Mouse (Mus musculus): ENCODE results near the gene Ccdc30. TPM values are rescaled to one million over a fixed set of nuclear protein-coding genes. Genes with fewer than 3 reads are reported as not detected.
"Not testable (repeated sequence)": the region's sequence is repeated elsewhere in the genome, so short reads cannot be mapped to it uniquely, and the experiment has no call there.

Ccdc30 gene
- polyA plus RNA-seq, 1 experiment from 2014 or later, result 7.5 TPM

DNA sequence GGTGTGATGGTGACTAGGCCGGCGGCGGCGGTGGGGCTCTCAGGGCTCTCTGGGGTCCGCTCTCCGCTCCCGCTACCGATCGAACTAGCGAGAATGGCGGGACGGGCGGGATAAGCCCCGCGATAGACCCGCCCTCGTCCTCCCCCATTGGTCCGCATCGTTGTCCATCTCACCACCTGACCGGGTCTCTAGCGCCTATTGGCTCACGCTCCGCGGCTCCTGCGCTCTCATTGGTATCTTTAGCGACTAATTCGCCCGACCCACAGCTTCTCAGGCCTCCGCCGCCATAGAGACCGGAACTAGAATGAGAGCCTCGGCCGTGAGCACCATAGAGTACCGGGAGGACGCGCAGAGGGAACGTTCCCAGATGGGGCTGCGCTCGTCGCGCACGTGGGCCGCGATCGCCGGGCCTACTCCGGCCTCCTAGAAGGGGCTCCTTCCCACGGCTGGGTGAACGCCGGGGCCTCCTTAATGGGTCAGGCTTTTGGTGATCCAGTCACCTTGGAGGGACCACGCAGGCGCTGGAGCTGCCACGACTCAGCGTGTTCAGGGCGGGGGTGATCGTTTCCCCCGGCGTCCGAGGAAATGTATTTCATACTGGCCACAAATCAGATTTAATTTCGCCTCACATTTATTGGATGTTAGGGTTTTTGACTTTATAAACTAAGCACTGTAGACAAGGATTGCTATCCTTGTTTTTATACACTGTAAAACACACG, 120.7 kb downstream of the Ccdc30 start, which contains the start of gene Ybx1:
Gene Ybx1, minus strand, starts transcription at position 190 of the 719 bp plus-strand sequence.
- under 1% methylated on average over 51 of the region's 61 CpGs for whole genome bisulfite sequencing

DNA sequence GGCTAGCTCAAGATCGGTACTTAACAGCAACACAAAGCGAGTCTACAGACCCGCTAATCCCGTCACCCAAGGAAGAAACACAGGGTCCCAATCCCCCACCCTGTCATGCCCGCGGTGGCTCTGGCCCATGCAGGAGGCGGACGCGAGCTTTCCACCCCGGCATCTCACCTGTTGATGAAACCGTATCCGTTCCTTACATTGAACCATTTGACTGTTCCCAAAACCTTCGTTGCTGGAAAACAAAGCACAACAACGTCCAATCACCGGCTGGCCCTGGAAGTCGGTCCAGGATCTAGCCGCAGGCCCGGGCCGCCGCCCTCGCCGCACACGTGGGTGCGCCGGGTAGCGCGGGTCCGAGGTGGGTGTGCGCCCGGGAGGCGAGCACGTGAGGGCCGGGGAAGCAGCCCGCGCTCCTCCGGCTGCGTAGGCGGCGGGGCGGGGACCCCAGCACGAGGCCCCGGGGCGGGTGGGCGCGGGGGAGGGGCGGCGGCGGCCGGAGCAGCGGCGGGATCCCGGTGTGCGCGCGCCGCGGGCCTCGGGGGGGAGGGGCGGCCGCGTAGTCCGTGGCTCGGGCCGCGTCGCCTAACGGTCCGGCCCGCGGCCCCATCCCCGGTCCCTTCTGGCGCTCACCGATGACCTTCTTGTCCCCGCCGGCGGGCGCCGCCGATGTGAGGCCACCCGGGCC, 121.6 kb downstream of the Ccdc30 start:
- ATAC-seq (ENCODE audit: low FRiP score, low TSS enrichment), result peak; percentile 36; the same call in 1 of the 2 replicates
- Histone ChIP-seq H3K4me1 (ENCODE audit: insufficient read depth, low read length) (peaks cover 32% of the 10 kb centered on the region), H3K36me3 (ENCODE audit: insufficient read depth, low read length) (peaks cover 4% of the 10 kb centered on the region; the same call in 1 of the 2 replicates), H3K4me2 (replicated peaks; ENCODE audit: low read depth, low read length) (peak overlapping the region; percentile 87), H3K9ac (replicated peaks; ENCODE audit: low read length) (peak overlapping the region; percentile 94), H3K4me3 (ENCODE audit: low read length) (peak overlapping the region; percentile 99), H3K27ac (ENCODE audit: low read length) (peak overlapping the region; percentile 82), H3K27me3 (ENCODE audit: insufficient read depth, low read length) (no peaks in the 10 kb centered on the region), H3K9me3 (ENCODE audit: low read length) (no peaks in the 10 kb centered on the region)
- under 1% methylated on average over 62 of the region's 80 CpGs for WGBS

More for the DNA sequence above, 120.7 kb downstream of the Ccdc30 start, which contains the start of gene Ybx1:
- ATAC-seq (ENCODE audit: low FRiP score, low TSS enrichment), result peak; percentile 100
- peak within 1 kb of the TSS; percentile 91 for H3K27ac ChIP-seq (ENCODE audit: low read length)
- H3K4me3 ChIP-seq (ENCODE audit: low read length), result peak within 1 kb of the TSS; percentile 99
- no peaks in the 10 kb centered on the region for H3K9me3 ChIP-seq (ENCODE audit: low read length)
- peaks cover 4% of the 10 kb centered on the region; the same call in 1 of the 2 replicates for H3K36me3 ChIP-seq (ENCODE audit: insufficient read depth, low read length)
- H3K27me3 ChIP-seq (ENCODE audit: insufficient read depth, low read length), result no peaks in the 10 kb centered on the region
- H3K9ac ChIP-seq (replicated peaks; ENCODE audit: low read length), result peak within 1 kb of the TSS; percentile 94
- H3K4me1 ChIP-seq (ENCODE audit: insufficient read depth, low read length), result peaks cover 27% of the 10 kb centered on the region
- peak within 1 kb of the TSS; percentile 87 for H3K4me2 ChIP-seq (replicated peaks; ENCODE audit: low read depth, low read length)

DNA sequence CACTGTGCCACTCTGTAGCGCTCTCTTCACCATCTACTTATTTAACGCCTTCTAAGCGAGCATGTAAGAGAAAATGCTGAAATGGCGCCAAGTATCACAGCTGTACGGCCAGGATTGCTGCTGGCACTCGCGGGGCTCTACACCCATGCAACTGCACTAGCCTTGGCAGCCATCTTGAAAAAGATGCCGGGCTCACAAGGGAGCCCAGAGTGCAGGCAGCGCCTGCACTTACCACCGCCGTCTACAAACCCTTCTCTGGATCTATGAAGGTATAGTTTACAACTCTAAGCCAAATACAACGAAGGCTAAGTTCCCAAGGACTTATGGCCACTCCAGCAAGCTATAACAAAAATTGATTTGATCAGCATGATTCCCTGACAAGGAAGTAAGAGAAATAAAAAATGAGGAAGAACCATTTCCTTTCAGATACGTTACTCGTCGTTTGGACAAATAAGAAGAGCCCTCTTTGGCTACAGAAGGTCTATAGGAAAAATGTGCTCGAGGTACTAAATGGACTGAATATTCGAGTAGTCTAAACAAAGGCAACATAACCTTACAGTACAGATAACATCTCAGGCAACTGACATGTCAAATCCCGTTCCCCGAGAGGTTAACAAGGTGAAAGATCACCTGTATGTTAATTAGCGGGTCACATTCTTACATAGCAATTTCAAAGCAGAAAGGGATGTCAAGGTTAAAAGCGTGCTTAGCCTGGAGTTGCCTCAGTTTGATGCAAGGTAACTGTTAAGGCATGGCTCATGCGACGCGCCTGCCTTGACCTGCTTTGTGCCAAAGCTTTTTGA, 122.3 kb downstream of the Ccdc30 start:
- Histone ChIP-seq H3K27ac (ENCODE audit: low read length) (peak overlapping the region; percentile 82), H3K4me2 (replicated peaks; ENCODE audit: low read depth, low read length) (peak overlapping the region; percentile 87), H3K9me3 (ENCODE audit: low read length) (no peaks in the 10 kb centered on the region), H3K9ac (replicated peaks; ENCODE audit: low read length) (peak overlapping the region; percentile 94), H3K27me3 (ENCODE audit: insufficient read depth, low read length) (no peaks in the 10 kb centered on the region), H3K4me3 (ENCODE audit: low read length) (peak overlapping the region; percentile 99), H3K36me3 (ENCODE audit: insufficient read depth, low read length) (peaks cover 8% of the 10 kb centered on the region; the same call in 1 of the 2 replicates), H3K4me1 (ENCODE audit: insufficient read depth, low read length) (peaks cover 35% of the 10 kb centered on the region)
- under 1% methylated on average over 24 of the region's 24 CpGs for WGBS
- no peak for ATAC-seq (ENCODE audit: low FRiP score, low TSS enrichment)

DNA sequence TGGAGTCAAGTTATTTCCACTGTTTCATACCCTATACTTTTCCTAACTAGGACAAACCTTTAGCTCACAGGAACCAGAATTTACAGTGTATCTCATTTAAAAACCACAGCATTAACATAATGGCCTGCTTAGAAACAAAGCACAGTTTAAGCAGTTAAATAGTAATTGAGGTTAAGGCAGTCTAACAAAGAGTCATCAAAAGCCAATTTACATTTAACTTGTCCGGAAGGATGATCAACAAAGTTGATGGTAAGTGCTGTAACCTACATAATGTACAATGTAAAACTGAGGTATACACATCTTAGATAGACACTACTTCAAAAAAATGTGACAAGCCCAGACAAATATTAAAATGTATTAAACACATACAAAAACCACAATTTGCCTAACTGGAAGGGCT, 123.4 kb downstream of the Ccdc30 start:
- H3K4me2 ChIP-seq (replicated peaks; ENCODE audit: low read depth, low read length), result peak overlapping the region; percentile 87
- H3K9ac ChIP-seq (replicated peaks; ENCODE audit: low read length), result peak overlapping the region; percentile 94
- peak overlapping the region; percentile 99 for H3K4me3 ChIP-seq (ENCODE audit: low read length)
- H3K4me1 ChIP-seq (ENCODE audit: insufficient read depth, low read length), result peaks cover 37% of the 10 kb centered on the region
- no peaks in the 10 kb centered on the region for H3K9me3 ChIP-seq (ENCODE audit: low read length)
- no peak for ATAC-seq (ENCODE audit: low FRiP score, low TSS enrichment)
- peaks cover 11% of the 10 kb centered on the region; the same call in 1 of the 2 replicates for H3K36me3 ChIP-seq (ENCODE audit: insufficient read depth, low read length)
- 61% methylated on average over 1 of the region's 1 CpGs for WGBS
- no peak overlapping the region for H3K27ac ChIP-seq (ENCODE audit: low read length)
- no peaks in the 10 kb centered on the region for H3K27me3 ChIP-seq (ENCODE audit: insufficient read depth, low read length)

DNA sequence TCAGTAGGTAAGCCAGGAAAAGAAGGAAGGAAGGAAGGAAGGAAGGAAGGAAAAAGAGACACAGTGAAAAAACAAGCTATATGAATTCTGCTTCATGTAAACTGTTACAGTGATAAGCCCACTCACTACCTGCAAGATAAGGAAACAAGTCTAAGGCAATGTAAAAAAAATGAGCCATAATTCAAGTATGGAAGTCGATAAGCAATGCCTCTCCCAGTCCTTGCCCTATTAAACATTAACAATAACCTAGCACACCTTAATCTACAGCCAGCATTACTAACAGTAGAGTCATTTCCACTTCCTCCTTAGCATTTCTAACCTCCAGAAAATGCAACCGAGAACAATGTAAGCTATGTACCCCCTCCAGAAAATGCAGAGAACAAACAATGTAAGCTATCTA, 130.0 kb downstream of the Ccdc30 start:
- no peak for ATAC-seq (ENCODE audit: low FRiP score, low TSS enrichment)
- Histone ChIP-seq H3K27ac (ENCODE audit: low read length) (peak overlapping the region; percentile 42; the same call in 1 of the 2 replicates), H3K36me3 (ENCODE audit: insufficient read depth, low read length) (peaks cover 44% of the 10 kb centered on the region), H3K4me3 (ENCODE audit: low read length) (no peak overlapping the region), H3K9ac (replicated peaks; ENCODE audit: low read length) (no peak overlapping the region), H3K4me2 (replicated peaks; ENCODE audit: low read depth, low read length) (no peak overlapping the region), H3K27me3 (ENCODE audit: insufficient read depth, low read length) (no peaks in the 10 kb centered on the region), H3K4me1 (ENCODE audit: insufficient read depth, low read length) (peaks cover 26% of the 10 kb centered on the region), H3K9me3 (ENCODE audit: low read length) (no peaks in the 10 kb centered on the region)
- 56% methylated on average over 2 of the region's 2 CpGs for WGBS

DNA sequence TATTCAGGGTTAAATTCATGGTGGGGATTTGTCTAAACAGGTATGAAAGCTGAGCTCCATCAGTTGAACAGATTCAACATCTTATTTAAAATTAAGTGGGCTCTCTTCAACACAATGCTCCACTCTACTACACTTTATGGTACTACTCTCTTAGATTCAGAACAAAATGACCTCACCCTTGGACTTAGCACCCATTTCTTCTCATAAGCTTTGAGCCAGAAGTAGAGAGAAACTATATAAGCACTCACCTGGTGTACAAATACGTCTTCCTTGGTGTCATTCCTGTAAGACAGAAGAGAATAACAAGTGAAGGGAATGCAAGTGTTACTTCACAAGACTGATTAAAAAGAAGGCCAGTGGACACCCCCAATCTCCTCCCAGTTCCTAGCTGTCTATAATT, 130.5 kb downstream of the Ccdc30 start:
- Histone ChIP-seq H3K9ac (replicated peaks; ENCODE audit: low read length) (no peak overlapping the region), H3K27me3 (ENCODE audit: insufficient read depth, low read length) (no peaks in the 10 kb centered on the region), H3K4me1 (ENCODE audit: insufficient read depth, low read length) (peaks cover 24% of the 10 kb centered on the region), H3K36me3 (ENCODE audit: insufficient read depth, low read length) (peaks cover 47% of the 10 kb centered on the region), H3K4me3 (ENCODE audit: low read length) (no peak overlapping the region), H3K4me2 (replicated peaks; ENCODE audit: low read depth, low read length) (no peak overlapping the region), H3K27ac (ENCODE audit: low read length) (no peak overlapping the region), H3K9me3 (ENCODE audit: low read length) (no peaks in the 10 kb centered on the region)
- no peak for ATAC-seq (ENCODE audit: low FRiP score, low TSS enrichment)
- 76% methylated on average over 1 of the region's 1 CpGs for WGBS

DNA sequence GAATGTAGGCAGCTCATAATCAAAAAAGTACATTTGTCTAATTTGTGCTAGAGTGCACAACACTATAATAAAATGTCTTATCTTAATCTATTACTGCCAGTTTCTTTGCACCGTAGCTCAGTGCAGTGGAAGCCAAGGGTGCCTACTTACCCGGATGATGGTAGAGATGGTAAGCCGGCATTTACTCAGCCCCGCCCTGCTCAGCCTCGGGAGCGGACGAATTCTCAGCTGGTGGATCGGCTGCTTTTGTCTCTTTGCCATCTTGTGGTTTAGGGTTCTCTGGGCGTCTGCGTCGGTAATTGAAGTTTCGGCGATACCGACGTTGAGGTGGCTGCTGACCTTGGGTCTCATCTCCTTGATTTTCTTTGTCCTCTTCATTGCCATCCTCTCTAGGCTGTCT, 136.5 kb downstream of the Ccdc30 start:
- WGBS, result 89% methylated on average over 15 of the region's 15 CpGs
- ATAC-seq (ENCODE audit: low FRiP score, low TSS enrichment), result not testable (repeated sequence)

DNA sequence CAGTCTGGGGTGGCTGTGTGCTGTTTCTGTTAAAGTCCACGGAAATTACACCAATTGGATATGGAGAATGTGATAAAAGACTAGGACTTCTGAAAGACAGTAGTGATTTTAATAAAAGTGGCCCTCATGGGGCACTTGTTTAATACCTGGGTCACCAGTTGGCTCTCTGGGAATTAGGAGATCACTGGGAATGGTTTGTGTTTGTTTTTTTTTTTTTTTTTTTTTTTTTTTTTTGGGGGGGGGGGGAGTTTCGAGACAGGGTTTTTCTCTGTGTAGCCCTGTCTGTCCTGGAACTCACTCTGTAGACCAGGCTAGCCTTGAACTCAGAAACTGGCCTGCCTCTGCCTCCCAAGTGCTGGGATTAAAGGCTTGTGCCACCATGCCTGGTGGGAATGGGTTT, 139.6 kb downstream of the Ccdc30 start:
- Histone ChIP-seq H3K36me3 (ENCODE audit: insufficient read depth, low read length) (peaks cover 81% of the 10 kb centered on the region), H3K4me2 (replicated peaks; ENCODE audit: low read depth, low read length) (no peak overlapping the region), H3K9ac (replicated peaks; ENCODE audit: low read length) (no peak overlapping the region), H3K9me3 (ENCODE audit: low read length) (no peaks in the 10 kb centered on the region), H3K27me3 (ENCODE audit: insufficient read depth, low read length) (no peaks in the 10 kb centered on the region), H3K4me3 (ENCODE audit: low read length) (no peak overlapping the region), H3K4me1 (ENCODE audit: insufficient read depth, low read length) (no peaks in the 10 kb centered on the region), H3K27ac (ENCODE audit: low read length) (peak overlapping the region; percentile 58; the same call in 1 of the 2 replicates)
- WGBS, result 55% methylated on average over 2 of the region's 2 CpGs
- ATAC-seq (ENCODE audit: low FRiP score, low TSS enrichment), result no peak

More for the DNA sequence above, 136.5 kb downstream of the Ccdc30 start:
- not testable (repeated sequence) for H3K4me1 ChIP-seq (ENCODE audit: insufficient read depth, low read length); H3K9me3 ChIP-seq (ENCODE audit: low read length); H3K9ac ChIP-seq (replicated peaks; ENCODE audit: low read length); H3K27me3 ChIP-seq (ENCODE audit: insufficient read depth, low read length); H3K4me3 ChIP-seq (ENCODE audit: low read length); H3K27ac ChIP-seq (ENCODE audit: low read length); H3K4me2 ChIP-seq (replicated peaks; ENCODE audit: low read depth, low read length)
- H3K36me3 ChIP-seq (ENCODE audit: insufficient read depth, low read length), result peaks cover 83% of the 10 kb centered on the region

DNA sequence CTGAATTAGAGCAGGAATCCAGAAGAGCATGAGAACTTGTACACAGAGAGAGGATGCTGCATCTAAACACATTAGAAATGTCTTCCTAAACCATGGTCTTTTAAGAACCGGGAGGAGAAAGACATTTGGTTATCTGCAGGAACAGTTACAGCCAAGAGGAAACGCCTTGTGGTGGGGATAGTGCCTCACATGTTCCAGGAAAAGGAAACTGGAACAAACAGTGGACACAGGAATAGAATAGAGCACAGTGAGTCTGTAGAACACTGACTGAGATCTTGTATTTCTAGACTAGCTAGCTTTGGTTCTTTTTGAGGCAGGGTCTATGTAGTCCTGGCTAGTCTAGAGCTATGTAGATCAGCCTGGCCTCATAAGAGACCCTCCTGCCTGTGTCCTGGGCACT, 140.1 kb downstream of the Ccdc30 start:
- 65% methylated on average over 2 of the region's 2 CpGs for WGBS
- Histone ChIP-seq H3K9me3 (ENCODE audit: low read length) (no peaks in the 10 kb centered on the region), H3K4me2 (replicated peaks; ENCODE audit: low read depth, low read length) (no peak overlapping the region), H3K4me1 (ENCODE audit: insufficient read depth, low read length) (no peaks in the 10 kb centered on the region), H3K9ac (replicated peaks; ENCODE audit: low read length) (no peak overlapping the region), H3K27ac (ENCODE audit: low read length) (peak overlapping the region; percentile 58; the same call in 1 of the 2 replicates), H3K36me3 (ENCODE audit: insufficient read depth, low read length) (peaks cover 83% of the 10 kb centered on the region), H3K27me3 (ENCODE audit: insufficient read depth, low read length) (no peaks in the 10 kb centered on the region), H3K4me3 (ENCODE audit: low read length) (no peak overlapping the region)
- ATAC-seq (ENCODE audit: low FRiP score, low TSS enrichment), result 0 out of 2 replicates have a peak, but pooled peaks have one; percentile 19

All from kidney, embryonic 16.5 days (tissue).